8 mouse cellular contexts compared by ENCODE assay signal in the genomic region with DNA sequence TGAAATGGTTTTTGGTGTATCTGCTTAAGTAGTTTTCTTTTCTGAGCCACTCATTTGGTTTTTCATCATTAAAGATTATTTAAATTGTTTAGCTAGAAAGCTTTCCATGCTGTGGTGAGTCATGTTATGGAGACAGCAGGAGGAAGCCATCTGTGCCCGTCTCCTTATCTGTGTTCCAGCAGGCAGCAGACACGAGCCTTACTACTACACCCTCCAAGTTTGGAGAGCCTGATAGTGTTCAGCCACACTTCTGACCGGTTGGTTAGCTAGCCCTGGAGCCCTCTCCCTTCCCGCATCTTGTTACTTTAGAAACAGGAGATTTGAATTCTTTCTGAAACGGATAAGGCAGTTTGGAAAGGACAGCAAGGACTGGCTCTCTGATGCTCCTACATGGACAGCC. TPM values are rescaled to one million over a fixed set of nuclear protein-coding genes. Genes with fewer than 3 reads are reported as not detected.
DNase-seq lines count a peak whose midpoint lies in the region; ATAC-seq and TF ChIP-seq lines count a peak whose summit lies in the region.

No protein-coding gene starts in this region.

- peak; percentile 47 for DNase-seq in forebrain, embryonic 14.5 days (ENCODE audit: low spot score)
- peak; percentile 94 for DNase-seq in MEL (ENCODE audit: low read depth, low spot score)
- DNase-seq in heart, embryonic 10.5 days (ENCODE audit: low spot score) = peak; percentile 92
- peak; percentile 87 for DNase-seq in liver, embryonic 13.5 days
- DNase-seq in urinary bladder, adult 2 months (ENCODE audit: low spot score) = no peak
- DNase-seq in gastrocnemius, postnatal 14 days = no peak

- no peak for TF ChIP-seq POLR2A in MEL (IDR thresholded peaks at IDR 0.05; ENCODE audit: control insufficient read depth in 1 of 2, insufficient read depth in 1 of 2, low read depth in 1 of 2, low read length in 2 of 2, poor library complexity in 1 of 2)

- no peaks in the 10 kb centered on the region for H3K36me3 ChIP-seq in forebrain, embryonic 14.5 days (ENCODE audit: control insufficient read depth, insufficient read depth, low read length)
- H3K36me3 ChIP-seq in forebrain, embryonic 12.5 days (replicated peaks) = no peaks in the 10 kb centered on the region
- H3K36me3 ChIP-seq in MEL (ENCODE audit: control insufficient read depth in 1 of 2, insufficient read depth in 2 of 2, low read length in 2 of 2) = peaks cover 0 to 50% of the 10 kb centered on the region in 2 experiments; a peak in 2 of 4 replicates
- no peaks in the 10 kb centered on the region for H3K36me3 ChIP-seq in heart, embryonic 10.5 days
- peaks cover 15% of the 10 kb centered on the region for H3K36me3 ChIP-seq in liver, embryonic 13.5 days

- H3K9me3 ChIP-seq in forebrain, embryonic 14.5 days (replicated peaks; ENCODE audit: control insufficient read depth, low read length) = no peaks in the 10 kb centered on the region; the same call in 1 of the 2 replicates
- no peaks in the 10 kb centered on the region for H3K9me3 ChIP-seq in forebrain, embryonic 12.5 days
- no peaks in the 10 kb centered on the region for H3K9me3 ChIP-seq in MEL (replicated peaks; ENCODE audit: insufficient read depth, low read length)
- H3K9me3 ChIP-seq in heart, embryonic 10.5 days = no peaks in the 10 kb centered on the region
- no peaks in the 10 kb centered on the region for H3K9me3 ChIP-seq in liver, embryonic 13.5 days (replicated peaks)

- peaks cover 26% of the 10 kb centered on the region for H3K79me2 ChIP-seq in MEL (ENCODE audit: control insufficient read depth, insufficient read depth, low read length, poor library complexity)

- no peak for TF ChIP-seq CTCF in MEL (IDR thresholded peaks at IDR 0.05 in 2 of 3, conservative IDR thresholded peaks at IDR 0.05 in 1 of 3; ENCODE audit: control insufficient read depth in 1 of 3, insufficient read depth in 1 of 3, low read depth in 2 of 3, low read length in 3 of 3, poor library complexity in 1 of 3, severe bottlenecking in 1 of 3)

- TF ChIP-seq EP300 in MEL (IDR thresholded peaks at IDR 0.05; ENCODE audit: low read depth in 1 of 2, low read length in 2 of 2) = peak; percentile 98

- intact Hi-C loops in gastrocnemius, postnatal 14 days (cut with DNase I; ENCODE audit: low total_unique reads) = no loop called here

- no peak overlapping the region for H3K4me3 ChIP-seq in forebrain, embryonic 14.5 days (ENCODE audit: low read depth, low read length)
- H3K4me3 ChIP-seq in forebrain, embryonic 12.5 days (replicated peaks) = no peak overlapping the region
- H3K4me3 ChIP-seq in MEL (ENCODE audit: control insufficient read depth in 1 of 2, insufficient read depth in 1 of 2, low read depth in 2 of 2, low read length in 2 of 2) = peak overlapping the region in 1 of 2 experiments; percentile 12; a peak in 3 of 4 replicates
- H3K4me3 ChIP-seq in heart, embryonic 10.5 days = no peak overlapping the region
- peak overlapping the region; percentile 37 for H3K4me3 ChIP-seq in liver, embryonic 13.5 days (replicated peaks)

- WGBS in forebrain, embryonic 14.5 days = 77% methylated on average over 5 of the region's 5 CpGs
- WGBS in forebrain, embryonic 12.5 days = 85% methylated on average over 5 of the region's 5 CpGs
- WGBS in heart, embryonic 10.5 days = 14% methylated on average over 5 of the region's 5 CpGs
- 16% methylated on average over 5 of the region's 5 CpGs for WGBS in liver, embryonic 13.5 days (ENCODE audit: insufficient replicate concordance)

- H3K4me2 ChIP-seq in forebrain, embryonic 14.5 days (ENCODE audit: low read length) = no peak overlapping the region
- no peak overlapping the region for H3K4me2 ChIP-seq in forebrain, embryonic 12.5 days
- peak overlapping the region; percentile 63 for H3K4me2 ChIP-seq in liver, embryonic 13.5 days

- H3K27me3 ChIP-seq in forebrain, embryonic 14.5 days (replicated peaks; ENCODE audit: control insufficient read depth, insufficient read depth, low read length) = no peaks in the 10 kb centered on the region
- H3K27me3 ChIP-seq in forebrain, embryonic 12.5 days = no peaks in the 10 kb centered on the region
- H3K27me3 ChIP-seq in MEL (ENCODE audit: control insufficient read depth in 1 of 2, insufficient read depth in 2 of 2, low read length in 2 of 2) = no peaks in the 10 kb centered on the region
- no peaks in the 10 kb centered on the region for H3K27me3 ChIP-seq in heart, embryonic 10.5 days (ENCODE audit: insufficient read depth, poor library complexity, severe bottlenecking)
- no peaks in the 10 kb centered on the region for H3K27me3 ChIP-seq in liver, embryonic 13.5 days

- no peak overlapping the region for H3K27ac ChIP-seq in forebrain, embryonic 14.5 days (ENCODE audit: low read depth, low read length)
- no peak overlapping the region for H3K27ac ChIP-seq in forebrain, embryonic 12.5 days
- H3K27ac ChIP-seq in MEL (ENCODE audit: control insufficient read depth, low read depth, low read length) = peak overlapping the region; percentile 94
- peak overlapping the region; percentile 74 for H3K27ac ChIP-seq in heart, embryonic 10.5 days
- peak overlapping the region; percentile 99 for H3K27ac ChIP-seq in liver, embryonic 13.5 days

- H3K9ac ChIP-seq in forebrain, embryonic 14.5 days (ENCODE audit: low read length) = no peak overlapping the region
- H3K9ac ChIP-seq in forebrain, embryonic 12.5 days = no peak overlapping the region
- no peak overlapping the region for H3K9ac ChIP-seq in MEL (ENCODE audit: control insufficient read depth, low read depth, low read length, poor library complexity, severe bottlenecking)
- peak overlapping the region; percentile 75 for H3K9ac ChIP-seq in liver, embryonic 13.5 days

- no peak for ATAC-seq in forebrain, embryonic 14.5 days
- ATAC-seq in forebrain, embryonic 12.5 days (ENCODE audit: low FRiP score) = no peak
- ATAC-seq in liver, embryonic 13.5 days (ENCODE audit: low read depth) = peak; percentile 97
- ATAC-seq in inflammation-experienced regulatory T-cells, adult 6 months = no peak

- no peak for TF ChIP-seq RAD21 in MEL (IDR thresholded peaks at IDR 0.05; ENCODE audit: low read depth, low read length)

- H3K4me1 ChIP-seq in forebrain, embryonic 14.5 days (ENCODE audit: control insufficient read depth, insufficient read depth, low read length) = no peaks in the 10 kb centered on the region
- no peaks in the 10 kb centered on the region for H3K4me1 ChIP-seq in forebrain, embryonic 12.5 days
- peaks cover 21 to 34% of the 10 kb centered on the region in 2 experiments for H3K4me1 ChIP-seq in MEL (ENCODE audit: control insufficient read depth in 1 of 2, insufficient read depth in 2 of 2, low read length in 2 of 2)
- peaks cover 23% of the 10 kb centered on the region for H3K4me1 ChIP-seq in heart, embryonic 10.5 days
- peaks cover 93% of the 10 kb centered on the region for H3K4me1 ChIP-seq in liver, embryonic 13.5 days (replicated peaks)

TF ChIP-seq in MEL, 35 proteins besides CTCF, POLR2A, EP300 and RAD21 (continues in another document):
- TF ChIP-seq SMC3 (IDR thresholded peaks at IDR 0.05; ENCODE audit: low read depth, low read length) = no peak
- TF ChIP-seq NRF1 (IDR thresholded peaks at IDR 0.05; ENCODE audit: insufficient read depth, low read depth, low read length, poor library complexity, severe bottlenecking) = no peak
- TF ChIP-seq JUND (IDR thresholded peaks at IDR 0.05; ENCODE audit: low read depth, low read length) = peak; percentile 92
- TF ChIP-seq CHD2 (IDR thresholded peaks at IDR 0.05; ENCODE audit: low read length) = no peak

RNA-seq across cellular contexts. Expression of gene Hectd4, which starts 16.2 kb away (rescaled TPM):
- 15.8 and 22.0 TPM in 2 replicates for polyA plus RNA-seq in forebrain, embryonic 14.5 days (2014; fragmentation: Nextera tagmentation; extraction: Ambion mirVana)
- 13.2 and 13.3 TPM in 2 replicates for polyA plus RNA-seq in forebrain, embryonic 12.5 days (2016; fragmentation: Nextera tagmentation; extraction: Ambion mirVana)
- total RNA-seq in MEL (2012; rRNA removed) = 6.9 and 7.0 TPM in 2 replicates
- polyA plus RNA-seq in MEL (2012; ENCODE audit: insufficient read depth in 1 of 2, insufficient read length in 2 of 2, low read depth in 1 of 2, low replicate concordance in 2 of 2, missing spikeins in 1 of 2) = 10 to 100 TPM in 1 of 2 experiments, not detected in 1; 10.8 TPM
- 3.9 and 4.8 TPM in 2 replicates for polyA plus RNA-seq in heart, embryonic 10.5 days (2016; fragmentation: Nextera tagmentation; extraction: Ambion mirVana)
- 6.9 and 7.6 TPM in 2 replicates for polyA plus RNA-seq in liver, embryonic 13.5 days (2015; fragmentation: Nextera tagmentation; extraction: Ambion mirVana)
- 11.8 and 13.2 TPM in 2 replicates for polyA plus RNA-seq in urinary bladder, adult 2 months (2012; rRNA removed)
- polyA plus RNA-seq in inflammation-experienced regulatory T-cells, adult 6 months (2017; shearing (Covaris generic)) = 1 to 10 TPM; 4.4 to 8.7 (median 8.2) TPM
- 10 to 100 TPM; 11.3 to 11.5 TPM for total RNA-seq in gastrocnemius, postnatal 14 days (2021)

RNA-seq across cellular contexts. Expression of gene Rpl6, which starts 31.9 kb away (rescaled TPM):
- polyA plus RNA-seq in forebrain, embryonic 14.5 days (2014; fragmentation: Nextera tagmentation; extraction: Ambion mirVana) = 455 and 505 TPM in 2 replicates
- 479 and 481 TPM in 2 replicates for polyA plus RNA-seq in forebrain, embryonic 12.5 days (2016; fragmentation: Nextera tagmentation; extraction: Ambion mirVana)
- total RNA-seq in MEL (2012; rRNA removed) = 2,653 and 2,779 TPM in 2 replicates
- 1,000 to 10,000 TPM in 1 of 2 experiments, 100 to 1,000 TPM in 1; 850 to 2,901 TPM for polyA plus RNA-seq in MEL (2012; ENCODE audit: insufficient read depth in 1 of 2, insufficient read length in 2 of 2, low read depth in 1 of 2, low replicate concordance in 2 of 2, missing spikeins in 1 of 2)
- polyA plus RNA-seq in heart, embryonic 10.5 days (2016; fragmentation: Nextera tagmentation; extraction: Ambion mirVana) = 463 and 580 TPM in 2 replicates
- 556 and 610 TPM in 2 replicates for polyA plus RNA-seq in liver, embryonic 13.5 days (2015; fragmentation: Nextera tagmentation; extraction: Ambion mirVana)
- polyA plus RNA-seq in urinary bladder, adult 2 months (2012; rRNA removed) = 889 and 965 TPM in 2 replicates
- polyA plus RNA-seq in inflammation-experienced regulatory T-cells, adult 6 months (2017; shearing (Covaris generic)) = 1,000 to 10,000 TPM; 1,376 to 1,988 (median 1,894) TPM
- total RNA-seq in gastrocnemius, postnatal 14 days (2021) = 100 to 1,000 TPM; 596 to 649 TPM

RNA-seq across cellular contexts. Expression of gene Ptpn11, which starts 45.0 kb away (rescaled TPM):
- polyA plus RNA-seq in forebrain, embryonic 14.5 days (2014; fragmentation: Nextera tagmentation; extraction: Ambion mirVana) = 32.1 and 33.8 TPM in 2 replicates
- 26.3 and 26.4 TPM in 2 replicates for polyA plus RNA-seq in forebrain, embryonic 12.5 days (2016; fragmentation: Nextera tagmentation; extraction: Ambion mirVana)
- total RNA-seq in MEL (2012; rRNA removed) = 41.4 and 46.5 TPM in 2 replicates
- polyA plus RNA-seq in MEL (2012; ENCODE audit: insufficient read depth in 1 of 2, insufficient read length in 2 of 2, low read depth in 1 of 2, low replicate concordance in 2 of 2, missing spikeins in 1 of 2) = 10 to 100 TPM; 43.6 to 55.0 TPM
- polyA plus RNA-seq in heart, embryonic 10.5 days (2016; fragmentation: Nextera tagmentation; extraction: Ambion mirVana) = 27.2 and 27.8 TPM in 2 replicates
- polyA plus RNA-seq in liver, embryonic 13.5 days (2015; fragmentation: Nextera tagmentation; extraction: Ambion mirVana) = 12.5 TPM in 2 replicates
- polyA plus RNA-seq in urinary bladder, adult 2 months (2012; rRNA removed) = 40.0 and 56.5 TPM in 2 replicates
- polyA plus RNA-seq in inflammation-experienced regulatory T-cells, adult 6 months (2017; shearing (Covaris generic)) = 10 to 100 TPM in 2 of 3 experiments, 1 to 10 TPM in 1; 9.8 to 16.6 (median 13.3) TPM
- total RNA-seq in gastrocnemius, postnatal 14 days (2021) = 10 to 100 TPM; 62.2 to 62.4 TPM

Comparison
In these comparisons a context has a peak if more than half of its experiments do, and no peak if none do; other contexts are left out.
1. DNase-seq: peak in forebrain, embryonic 14.5 days (single experiment), MEL (single experiment), heart, embryonic 10.5 days (single experiment) and liver, embryonic 13.5 days (single experiment); none in urinary bladder, adult 2 months (single experiment) and gastrocnemius, postnatal 14 days (single experiment).
2. H3K27ac ChIP-seq: peak in MEL (single experiment), heart, embryonic 10.5 days (single experiment) and liver, embryonic 13.5 days (single experiment); none in forebrain, embryonic 14.5 days (single experiment) and forebrain, embryonic 12.5 days (single experiment).